Mouse (Mus musculus) MEL (cell line): ENCODE results near the gene Col8a1. TPM values are rescaled to one million over a fixed set of nuclear protein-coding genes. Genes with fewer than 3 reads are reported as not detected.

ENCODE experiments used
- DNase-seq: peaks from one replicate; pipeline ENCODE4 v3.0.0; 2011; ENCODE audit warnings: low read depth, low spot score
- H3K27ac ChIP-seq: 2 replicates; pipeline ENCODE4 v1.5.1; 2012; ENCODE audit warnings: low read depth, mild to moderate bottlenecking, control low read depth, low read length, moderate library complexity; ENCODE audit not compliant: control insufficient read depth
- H3K27me3 ChIP-seq, 2 experiments: fragments of 150-350 bp in 1 of 2; sonication (generic) in 1 of 2; 2 replicates each; pipeline ENCODE4 v1.6.1; 2012; ENCODE audit warnings: low read length in 2 of 2, mild to moderate bottlenecking in 2 of 2, improper control_type of control experiment in 1 of 2, moderate library complexity in 1 of 2; ENCODE audit not compliant: insufficient read depth in 2 of 2, control insufficient read depth in 1 of 2
- H3K36me3 ChIP-seq, 2 experiments: 2 replicates each; pipeline ENCODE4 v1.6.1; 2012 to 2014; ENCODE audit warnings: low read length in 2 of 2, improper control_type of control experiment in 1 of 2, inconsistent platforms in 1 of 2, mild to moderate bottlenecking in 1 of 2; ENCODE audit not compliant: insufficient read depth in 2 of 2, control insufficient read depth in 1 of 2
- H3K4me1 ChIP-seq, 2 experiments: fragments of 150-350 bp in 1 of 2; sonication (generic) in 1 of 2; 2 replicates each; pipeline ENCODE4 v1.6.1; 2012; ENCODE audit warnings: low read length in 2 of 2, improper control_type of control experiment in 1 of 2, mild to moderate bottlenecking in 1 of 2; ENCODE audit not compliant: insufficient read depth in 2 of 2, control insufficient read depth in 1 of 2
- H3K4me3 ChIP-seq, 2 experiments: fragments of 150-350 bp in 1 of 2; sonication (generic) in 1 of 2; 2 replicates each; pipeline ENCODE4 v1.5.1; 2012; ENCODE audit warnings: low read depth in 2 of 2, low read length in 2 of 2, mild to moderate bottlenecking in 2 of 2, moderate library complexity in 2 of 2, control low read depth in 1 of 2, improper control_type of control experiment in 1 of 2; ENCODE audit not compliant: control insufficient read depth in 1 of 2, insufficient read depth in 1 of 2
- H3K79me2 ChIP-seq: 2 replicates; pipeline ENCODE4 v1.6.1; 2012; ENCODE audit warnings: mild to moderate bottlenecking, low read length, moderate library complexity; ENCODE audit not compliant: control insufficient read depth, poor library complexity, insufficient read depth
- H3K9ac ChIP-seq: 2 replicates; pipeline ENCODE4 v1.6.1; 2012; ENCODE audit warnings: low read depth, mild to moderate bottlenecking, control low read depth, low read length, moderate library complexity; ENCODE audit not compliant: control insufficient read depth, poor library complexity, severe bottlenecking
- H3K9me3 ChIP-seq: fragments of 150-350 bp; sonication (generic); replicated peaks from 2 replicates; pipeline ENCODE4 v1.6.1; 2012; ENCODE audit warnings: mild to moderate bottlenecking, low read length, improper control_type of control experiment, moderate library complexity; ENCODE audit not compliant: insufficient read depth
- BHLHE40 ChIP-seq: IDR thresholded peaks from 2 replicates; pipeline ENCODE4 v1.6.1; 2012; ENCODE audit warnings: low read depth, mild to moderate bottlenecking, inconsistent platforms, low read length, improper control_type of control experiment, borderline replicate concordance
- CHD1 ChIP-seq: IDR thresholded peaks from 2 replicates; pipeline ENCODE4 v1.6.1; 2012; ENCODE audit warnings: low read depth, mild to moderate bottlenecking, inconsistent platforms, low read length, improper control_type of control experiment
- E2F4 ChIP-seq: IDR thresholded peaks from 2 replicates; pipeline ENCODE4 v1.6.1; 2011; ENCODE audit warnings: low read depth, low read length, improper control_type of control experiment, borderline replicate concordance
- ELF1 ChIP-seq: IDR thresholded peaks from 2 replicates; pipeline ENCODE4 v1.6.1; 2014; ENCODE audit warnings: low read depth, mild to moderate bottlenecking, inconsistent platforms, low read length, improper control_type of control experiment, moderate library complexity
- EP300 ChIP-seq, 2 experiments: IDR thresholded peaks; 2 replicates each; pipeline ENCODE4 v1.6.1; 2011; ENCODE audit warnings: improper control_type of control experiment in 2 of 2, low read length in 2 of 2, low read depth in 1 of 2, mild to moderate bottlenecking in 1 of 2
- ETS1 ChIP-seq: IDR thresholded peaks from 2 replicates; pipeline ENCODE4 v1.6.1; 2012; ENCODE audit warnings: low read depth, mild to moderate bottlenecking, inconsistent platforms, low read length, improper control_type of control experiment, moderate library complexity
- GATA1 ChIP-seq: IDR thresholded peaks from 2 replicates; pipeline ENCODE4 v1.6.1; 2011; ENCODE audit warnings: low read depth, low read length, improper control_type of control experiment
- HCFC1 ChIP-seq: IDR thresholded peaks from 2 replicates; pipeline ENCODE4 v1.6.1; 2012; ENCODE audit warnings: low read depth, mild to moderate bottlenecking, inconsistent platforms, low read length, improper control_type of control experiment, moderate library complexity
- KAT2A ChIP-seq: conservative IDR thresholded peaks from 2 replicates; pipeline ENCODE4 v1.6.1; 2012; ENCODE audit warnings: low read depth, low read length, improper control_type of control experiment, inconsistent platforms
- MEF2A ChIP-seq: IDR thresholded peaks from 2 replicates; pipeline ENCODE4 v1.6.1; 2014; ENCODE audit warnings: low read depth, mild to moderate bottlenecking, inconsistent platforms, low read length, improper control_type of control experiment; ENCODE audit not compliant: poor library complexity, insufficient replicate concordance, severe bottlenecking; ENCODE audit errors: extremely low read depth
- MXI1 ChIP-seq: IDR thresholded peaks from 2 replicates; pipeline ENCODE4 v1.6.1; 2011; ENCODE audit warnings: mild to moderate bottlenecking, low read depth, low read length, improper control_type of control experiment
- MYC ChIP-seq: IDR thresholded peaks from 2 replicates; pipeline ENCODE4 v1.6.1; 2011; ENCODE audit warnings: low read depth, mild to moderate bottlenecking, low read length, improper control_type of control experiment, moderate library complexity
- NELFE ChIP-seq: IDR thresholded peaks from 2 replicates; pipeline ENCODE4 v1.6.1; 2011; ENCODE audit warnings: low read depth, low read length, improper control_type of control experiment
- POLR2A ChIP-seq, 2 experiments: IDR thresholded peaks; 2 replicates each; pipeline ENCODE4 v1.6.1; 2011 to 2012; ENCODE audit warnings: low read length in 2 of 2, mild to moderate bottlenecking in 2 of 2, control low read depth in 1 of 2, improper control_type of control experiment in 1 of 2, low read depth in 1 of 2, moderate library complexity in 1 of 2; ENCODE audit not compliant: control insufficient read depth in 1 of 2, insufficient read depth in 1 of 2, poor library complexity in 1 of 2
- RAD21 ChIP-seq: IDR thresholded peaks from 2 replicates; pipeline ENCODE4 v1.6.1; 2011; ENCODE audit warnings: mild to moderate bottlenecking, low read depth, low read length, improper control_type of control experiment
- TBP ChIP-seq: IDR thresholded peaks from 2 replicates; pipeline ENCODE4 v1.8.0; 2011; ENCODE audit warnings: low read depth, low read length, improper control_type of control experiment
- TCF12 ChIP-seq: IDR thresholded peaks from 2 replicates; pipeline ENCODE4 v1.6.1; 2014; ENCODE audit warnings: low read depth, mild to moderate bottlenecking, inconsistent platforms, low read length, improper control_type of control experiment, moderate library complexity
- USF2 ChIP-seq, 2 experiments: IDR thresholded peaks; 2 replicates each; pipeline ENCODE4 v1.6.1; 2011 to 2012; ENCODE audit warnings: improper control_type of control experiment in 2 of 2, low read length in 2 of 2, borderline replicate concordance in 1 of 2, inconsistent platforms in 1 of 2, low read depth in 1 of 2, mild to moderate bottlenecking in 1 of 2; ENCODE audit not compliant: insufficient read depth in 1 of 2
- ZKSCAN1 ChIP-seq: IDR thresholded peaks from 2 replicates; pipeline ENCODE4 v1.6.1; 2012; ENCODE audit warnings: low read depth, mild to moderate bottlenecking, inconsistent platforms, low read length, improper control_type of control experiment, moderate library complexity
- ZMIZ1 ChIP-seq: IDR thresholded peaks from 2 replicates; pipeline ENCODE4 v1.6.1; 2012; ENCODE audit warnings: low read depth, mild to moderate bottlenecking, inconsistent platforms, low read length, improper control_type of control experiment, moderate library complexity
- ZNF384 ChIP-seq: IDR thresholded peaks from 2 replicates; pipeline ENCODE4 v1.6.1; 2012; ENCODE audit warnings: low read depth, mild to moderate bottlenecking, inconsistent platforms, low read length, improper control_type of control experiment
- polyA plus RNA-seq, 2 experiments: library from polyadenylated mRNA; stranded (reverse) in 1 of 2; unstranded in 1 of 2; fragments of >175 nt in 1 of 2; fragments of >200 nt in 1 of 2; gene quantifications; 2 replicates each; pipeline versions ENCODE4 v1.2.1 to v1.2.4; 2012; ENCODE audit warnings: low replicate concordance in 2 of 2, low read depth in 1 of 2; ENCODE audit not compliant: insufficient read length in 2 of 2, insufficient read depth in 1 of 2, missing spikeins in 1 of 2
- total RNA-seq: library from RNA; depleted of rRNA; stranded (reverse); fragments of 300-350 nt; gene quantifications from 2 replicates; pipeline ENCODE4 v1.2.3, GENCODE M21; 2012

The Col8a1 gene
- total and polyA plus RNA-seq, 3 experiments, result not detected

DNA sequence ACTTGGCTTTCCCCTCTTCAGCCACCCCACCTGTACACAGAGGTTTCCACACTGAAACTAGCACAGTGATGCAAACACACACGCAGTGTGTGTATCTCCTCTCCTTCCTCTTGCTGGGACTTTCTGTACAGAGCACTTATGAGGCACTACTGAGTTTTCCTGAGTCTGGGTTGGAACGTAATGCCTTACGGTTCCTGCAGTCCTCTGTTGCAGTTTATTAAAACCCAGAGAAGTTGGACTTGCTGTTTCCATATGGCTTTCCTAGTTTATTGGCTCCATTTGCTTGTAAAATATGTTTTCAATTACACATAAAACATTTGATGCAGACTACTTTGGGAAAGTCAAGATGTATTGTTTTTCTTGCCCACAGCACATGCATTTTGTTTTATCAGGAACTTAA lies 21.4 kb downstream of the Col8a1 start:
- H3K9me3 ChIP-seq, result no peaks in the 10 kb centered on the region
- H3K27me3 ChIP-seq, result peaks cover 0 to 3% of the 10 kb centered on the region in 2 experiments; a peak in 1 of 4 replicates
- DNase-seq, result no peak
- no peak overlapping the region for H3K27ac ChIP-seq
- no peak overlapping the region for H3K4me3 ChIP-seq
- no peaks in the 10 kb centered on the region for H3K4me1 ChIP-seq
- H3K79me2 ChIP-seq, result no peaks in the 10 kb centered on the region
- TF ChIP-seq ETS1 (no peak), MYC (no peak), RAD21 (no peak), BHLHE40 (no peak), TBP (no peak), KAT2A (no peak), CHD1 (no peak), MEF2A (no peak), MXI1 (no peak), HCFC1 (no peak), USF2 (IDR thresholded peaks at IDR 0.05; ENCODE audit: borderline replicate concordance in 1 of 2, insufficient read depth in 1 of 2, low read depth in 1 of 2, low read length in 2 of 2) (no peak), ZNF384 (no peak), NELFE (no peak), ZKSCAN1 (no peak), EP300 (IDR thresholded peaks at IDR 0.05; ENCODE audit: low read depth in 1 of 2, low read length in 2 of 2) (no peak), E2F4 (no peak)
- no peaks in the 10 kb centered on the region for H3K36me3 ChIP-seq
- H3K9ac ChIP-seq, result no peak overlapping the region

DNA sequence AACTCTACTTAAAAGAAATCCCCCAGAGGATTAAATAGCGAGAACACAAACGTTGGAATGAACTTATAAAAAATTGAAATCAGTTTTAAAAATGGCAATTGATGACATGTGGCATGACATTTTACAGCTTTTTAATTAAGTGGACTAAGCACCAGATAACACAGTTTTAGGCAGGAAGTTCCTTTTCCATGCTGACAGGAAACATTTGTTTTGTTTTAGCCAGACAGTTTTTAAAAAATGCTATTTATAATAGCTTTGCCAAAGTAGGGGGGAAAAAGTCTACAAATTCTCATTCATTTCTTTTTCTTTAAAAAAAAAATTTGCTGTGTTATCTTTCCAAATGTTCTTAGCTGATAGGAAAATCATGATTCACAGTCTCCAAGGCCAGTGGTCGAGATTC lies 29.6 kb downstream of the Col8a1 start:
- no peak for TF ChIP-seq ZMIZ1
- TF ChIP-seq POLR2A (IDR thresholded peaks at IDR 0.05; ENCODE audit: control insufficient read depth in 1 of 2, insufficient read depth in 1 of 2, low read depth in 1 of 2, low read length in 2 of 2, poor library complexity in 1 of 2), result no peak
- TF ChIP-seq ELF1, result no peak
- no peak for TF ChIP-seq GATA1
- TF ChIP-seq TCF12, result no peak
- H3K4me1 ChIP-seq, result no peaks in the 10 kb centered on the region
- no peak overlapping the region for H3K27ac ChIP-seq

More for the DNA sequence above, 29.6 kb downstream of the Col8a1 start:
- DNase-seq, result no peak
- no peaks in the 10 kb centered on the region for H3K9me3 ChIP-seq
- H3K4me3 ChIP-seq, result no peak overlapping the region
- H3K27me3 ChIP-seq, result peaks cover 0 to 5% of the 10 kb centered on the region in 2 experiments; a peak in 3 of 4 replicates
- H3K9ac ChIP-seq, result no peak overlapping the region
- H3K36me3 ChIP-seq, result no peaks in the 10 kb centered on the region
- no peaks in the 10 kb centered on the region for H3K79me2 ChIP-seq
